Mouse (Mus musculus) kidney, postnatal 0 days (tissue): ENCODE results near the gene Erc2. TPM values are rescaled to one million over a fixed set of nuclear protein-coding genes. Genes with fewer than 3 reads are reported as not detected.

ENCODE experiments used
- ATAC-seq: fragments of 200-750 bp; cut with Nextera tagmentation; replicated peaks from 2 replicates; pipeline ENCODE4 v1.8.0; 2017; ENCODE audit warnings: low read depth, moderate number of reproducible peaks, moderate TSS enrichment, moderate library complexity; ENCODE audit not compliant: low FRiP score
- DNase-seq: peaks from one replicate; pipeline ENCODE4 v3.0.0-alpha.2; 2016; ENCODE audit warnings: low spot score
- H3K27ac ChIP-seq: fragments of 300-500 bp; sonication (generic); 2 replicates; pipeline ENCODE4 v1.5.1; 2014; ENCODE audit warnings: mild to moderate bottlenecking
- H3K27me3 ChIP-seq: fragments of 300-500 bp; sonication (generic); 2 replicates; pipeline ENCODE4 v1.6.1; 2014; ENCODE audit warnings: low read length, mixed read lengths; ENCODE audit not compliant: insufficient read depth
- H3K36me3 ChIP-seq: fragments of 300-500 bp; sonication (generic); 2 replicates; pipeline ENCODE4 v1.6.1; 2014; ENCODE audit warnings: low read length, mixed read lengths; ENCODE audit not compliant: insufficient read depth
- H3K4me1 ChIP-seq: fragments of 300-500 bp; sonication (generic); replicated peaks from 2 replicates; pipeline ENCODE4 v1.6.1; 2014; ENCODE audit warnings: antibody characterized with exemption, low read length, mixed read lengths; ENCODE audit not compliant: insufficient read depth
- H3K4me2 ChIP-seq: fragments of 300-500 bp; sonication (generic); 2 replicates; pipeline ENCODE4 v1.6.1; 2014; ENCODE audit warnings: mild to moderate bottlenecking, low read length, moderate library complexity, mixed read lengths
- H3K4me3 ChIP-seq: fragments of 300-500 bp; sonication (generic); replicated peaks from 2 replicates; pipeline ENCODE4 v1.5.1; 2014; ENCODE audit warnings: low read depth, low read length
- H3K9ac ChIP-seq: fragments of 300-500 bp; sonication (generic); 2 replicates; pipeline ENCODE4 v1.6.1; 2014; ENCODE audit warnings: low read depth, low read length
- H3K9me3 ChIP-seq: fragments of 300-500 bp; sonication (generic); replicated peaks from 2 replicates; pipeline ENCODE4 v1.6.1; 2016; ENCODE audit warnings: low read length, inconsistent platforms, mixed read lengths
- CTCF ChIP-seq: IDR thresholded peaks from 2 replicates; pipeline ENCODE4 v1.5.1; 2016; ENCODE audit warnings: antibody characterized with exemption, low read depth, mild to moderate bottlenecking, moderate library complexity
- WGBS: fragments of 180-500 bp; shearing (Covaris S2); extraction: QIAGEN DNeasy Blood & Tissue Kit; methylation state at CpG from one replicate; pipeline ENCODE4 v1.1.7; 2014; 5-methylcytosine and 5-hydroxymethylcytosine counted together
- polyA plus RNA-seq: library from polyadenylated mRNA; unstranded; fragments of >200 nt; fragmentation: Nextera tagmentation; extraction: Ambion mirVana; gene quantifications from 2 replicates; pipeline ENCODE4 v1.2.1, GENCODE M21; 2015

Gene Erc2
- polyA plus RNA-seq, 1 experiment from 2014 or later = 6.8 TPM

- TF ChIP-seq CTCF = no peak
- Histone ChIP-seq H3K36me3 (no peaks in the 10 kb centered on the region), H3K4me3 (no peak overlapping the region), H3K4me1 (no peaks in the 10 kb centered on the region), H3K9me3 (no peaks in the 10 kb centered on the region), H3K9ac (no peak overlapping the region), H3K27me3 (no peaks in the 10 kb centered on the region), H3K27ac (no peak overlapping the region), H3K4me2 (no peak overlapping the region)
- ATAC-seq (no peak), DNase-seq (no peak)
These were observed 331.6 kb downstream of the Erc2 start for GRCm38 (mm10) chr14:27953814-27954213.

DNA sequence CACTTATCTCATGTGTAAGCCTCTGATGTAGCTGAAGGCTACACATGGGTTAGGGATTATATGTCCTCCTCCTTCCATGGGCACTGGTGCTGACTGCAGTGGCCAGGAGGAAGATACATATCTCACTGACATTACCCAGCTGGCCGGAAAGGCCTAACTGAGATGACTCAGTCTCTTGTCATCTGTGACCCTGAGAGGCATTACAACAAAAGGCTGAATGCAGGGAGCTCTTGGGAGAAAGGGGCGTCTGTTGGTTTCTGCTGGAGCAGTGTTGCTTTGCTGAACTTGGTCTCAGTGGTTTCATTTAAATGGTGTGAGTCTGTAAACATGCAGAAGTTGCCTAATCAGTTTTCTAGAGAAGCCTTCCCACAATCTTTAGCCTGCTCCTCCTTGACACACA, 334.6 kb downstream of the Erc2 start:
- TF ChIP-seq CTCF = no peak
- Histone ChIP-seq H3K9me3 (no peaks in the 10 kb centered on the region), H3K4me3 (no peak overlapping the region), H3K4me1 (no peaks in the 10 kb centered on the region), H3K36me3 (no peaks in the 10 kb centered on the region), H3K27me3 (no peaks in the 10 kb centered on the region), H3K4me2 (no peak overlapping the region), H3K27ac (no peak overlapping the region), H3K9ac (no peak overlapping the region)
- no peak for DNase-seq
- no peak for ATAC-seq
- WGBS = 54% methylated on average over 2 of the region's 2 CpGs

DNA sequence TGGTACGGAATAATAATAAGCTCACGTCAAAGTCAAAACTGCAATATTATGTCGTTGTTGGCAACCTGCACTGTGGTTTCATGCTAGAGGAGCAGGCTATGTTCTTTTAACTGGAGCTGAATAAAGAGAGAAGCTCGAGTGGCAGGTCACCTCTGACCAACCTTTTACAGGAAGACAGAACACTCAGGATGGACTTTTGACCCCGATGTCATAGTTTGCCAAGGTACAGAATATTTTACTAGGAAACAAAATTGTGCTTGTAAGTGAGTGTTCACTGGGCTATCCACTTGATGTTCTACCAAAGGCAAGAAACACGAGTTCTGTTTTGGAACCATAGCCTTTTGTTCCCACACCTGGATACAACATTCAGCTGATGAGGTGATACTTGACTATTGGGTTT, 351.5 kb downstream of the Erc2 start:
- ATAC-seq (no peak), DNase-seq (no peak)
- no peak overlapping the region for H3K4me2 ChIP-seq
- 84% methylated on average over 6 of the region's 6 CpGs for WGBS
- no peak for TF ChIP-seq CTCF
- no peak overlapping the region for H3K4me3 ChIP-seq
- no peaks in the 10 kb centered on the region for H3K36me3 ChIP-seq
- no peaks in the 10 kb centered on the region for H3K4me1 ChIP-seq
- H3K9ac ChIP-seq = no peak overlapping the region
- H3K27ac ChIP-seq = no peak overlapping the region
- H3K27me3 ChIP-seq = no peaks in the 10 kb centered on the region
- H3K9me3 ChIP-seq = no peaks in the 10 kb centered on the region

GRCm38 (mm10) chr14:27975661-27976060, 353.4 kb downstream of the Erc2 start:
- TF ChIP-seq CTCF = no peak
- Histone ChIP-seq H3K27ac (no peak overlapping the region), H3K4me2 (no peak overlapping the region), H3K36me3 (no peaks in the 10 kb centered on the region), H3K9me3 (no peaks in the 10 kb centered on the region), H3K27me3 (no peaks in the 10 kb centered on the region), H3K9ac (no peak overlapping the region), H3K4me1 (no peaks in the 10 kb centered on the region), H3K4me3 (no peak overlapping the region)
- ATAC-seq (no peak), DNase-seq (no peak)
- 47% methylated on average over 1 of the region's 1 CpGs for WGBS

DNA sequence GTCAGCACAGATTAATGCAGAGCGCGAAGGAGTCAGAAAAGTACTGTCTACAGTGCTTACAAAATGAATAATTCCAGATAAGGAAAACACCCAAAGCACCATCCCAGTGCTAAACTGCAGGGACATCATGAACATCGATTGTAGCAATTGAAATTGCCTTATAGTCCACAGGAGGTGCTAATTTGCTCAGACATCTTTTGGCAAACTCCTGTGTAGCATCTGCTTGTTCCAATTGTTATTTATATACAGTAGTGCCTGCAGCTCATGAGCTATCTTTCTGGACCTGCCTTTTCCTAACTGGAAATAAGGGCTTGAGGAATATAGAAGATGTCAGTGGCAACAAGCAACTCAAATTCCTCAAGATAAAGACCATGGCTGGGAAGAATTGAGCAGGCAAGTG, 362.5 kb downstream of the Erc2 start:
- H3K27me3 ChIP-seq = no peaks in the 10 kb centered on the region
- WGBS = 77% methylated on average over 3 of the region's 3 CpGs
- H3K27ac ChIP-seq = no peak overlapping the region
- no peaks in the 10 kb centered on the region for H3K36me3 ChIP-seq
- no peaks in the 10 kb centered on the region for H3K4me1 ChIP-seq
- H3K4me3 ChIP-seq = no peak overlapping the region
- H3K4me2 ChIP-seq = no peak overlapping the region
- H3K9me3 ChIP-seq = no peaks in the 10 kb centered on the region
- DNase-seq = no peak
- no peak for ATAC-seq
- TF ChIP-seq CTCF = no peak
- H3K9ac ChIP-seq = no peak overlapping the region

- Histone ChIP-seq H3K27ac (no peak overlapping the region), H3K27me3 (no peaks in the 10 kb centered on the region), H3K36me3 (no peaks in the 10 kb centered on the region), H3K9ac (no peak overlapping the region), H3K4me3 (no peak overlapping the region), H3K4me1 (no peaks in the 10 kb centered on the region), H3K4me2 (no peak overlapping the region), H3K9me3 (no peaks in the 10 kb centered on the region)
- no peak for TF ChIP-seq CTCF
- DNase-seq = no peak
- no peak for ATAC-seq
- WGBS = 74% methylated on average over 5 of the region's 5 CpGs
These were observed 363.0 kb downstream of the Erc2 start for GRCm38 (mm10) chr14:27985201-27985600.

DNA sequence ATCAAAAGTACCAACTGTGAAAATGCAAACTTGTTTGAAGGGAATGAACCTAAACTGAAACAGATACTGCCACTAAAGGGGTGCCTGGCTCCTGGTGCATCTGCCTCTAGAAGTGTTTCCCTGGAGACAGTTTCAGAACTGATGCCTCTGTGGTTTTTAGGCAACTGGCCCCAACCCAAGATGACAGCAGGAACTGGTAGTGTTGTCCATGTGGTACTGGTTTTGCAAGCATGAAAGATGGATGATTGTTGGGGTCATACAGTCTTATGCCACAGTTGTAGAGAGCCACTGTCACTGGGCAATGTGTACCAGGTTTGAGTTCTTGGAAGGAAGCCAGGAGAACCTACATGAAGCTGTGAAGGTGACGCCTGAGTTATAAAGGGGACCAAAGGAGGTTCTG, 365.2 kb downstream of the Erc2 start:
- no peak overlapping the region for H3K4me3 ChIP-seq
- ATAC-seq (no peak), DNase-seq (no peak)
- no peak overlapping the region for H3K4me2 ChIP-seq
- 92% methylated on average over 1 of the region's 1 CpGs for WGBS
- H3K36me3 ChIP-seq = no peaks in the 10 kb centered on the region
- no peaks in the 10 kb centered on the region for H3K4me1 ChIP-seq
- H3K9me3 ChIP-seq = no peaks in the 10 kb centered on the region
- no peak for TF ChIP-seq CTCF
- H3K27ac ChIP-seq = no peak overlapping the region
- no peak overlapping the region for H3K9ac ChIP-seq
- H3K27me3 ChIP-seq = no peaks in the 10 kb centered on the region
